Mouse (Mus musculus) stomach, embryonic 14.5 days (tissue): ENCODE data around the gene Fancf. TPM values are rescaled to one million over a fixed set of nuclear protein-coding genes. Genes with fewer than 3 reads are reported as not detected.

Source experiments
- ATAC-seq: fragments of 200-750 bp; cut with Nextera tagmentation; 2 replicates; pipeline ENCODE4 v1.8.0; 2017; ENCODE audit warnings: low read depth, moderate TSS enrichment; ENCODE audit not compliant: insufficient number of reproducible peaks, insufficient read depth, low FRiP score
- H3K27ac ChIP-seq: fragments of 300-500 bp; sonication (generic); 2 replicates; pipeline ENCODE4 v1.5.1; 2014; ENCODE audit warnings: mild to moderate bottlenecking, low read length, moderate library complexity, mixed read lengths
- H3K27me3 ChIP-seq: fragments of 300-500 bp; sonication (generic); 2 replicates; pipeline ENCODE4 v1.6.1; 2014; ENCODE audit warnings: low read length, control low read depth, mixed read lengths; ENCODE audit not compliant: control insufficient read depth, insufficient read depth
- H3K36me3 ChIP-seq: fragments of 300-500 bp; sonication (generic); 2 replicates; pipeline ENCODE4 v1.6.1; 2014; ENCODE audit warnings: mild to moderate bottlenecking, control low read depth, low read length, moderate library complexity, mixed read lengths; ENCODE audit not compliant: control insufficient read depth, insufficient read depth
- H3K4me1 ChIP-seq: fragments of 300-500 bp; sonication (generic); 2 replicates; pipeline ENCODE4 v1.6.1; 2014; ENCODE audit warnings: low read length, control low read depth, mixed read lengths; ENCODE audit not compliant: control insufficient read depth, insufficient read depth
- H3K4me2 ChIP-seq: fragments of 300-500 bp; sonication (generic); replicated peaks from 2 replicates; pipeline ENCODE4 v1.6.1; 2014; ENCODE audit warnings: low read depth, low read length, control low read depth
- H3K4me3 ChIP-seq: fragments of 300-500 bp; sonication (generic); 2 replicates; pipeline ENCODE4 v1.5.1; 2014; ENCODE audit warnings: low read depth, low read length, control low read depth
- H3K9ac ChIP-seq: fragments of 300-500 bp; sonication (generic); replicated peaks from 2 replicates; pipeline ENCODE4 v1.6.1; 2014; ENCODE audit warnings: low read depth, mild to moderate bottlenecking, control low read depth, low read length, moderate library complexity, mixed read lengths
- H3K9me3 ChIP-seq: fragments of 300-500 bp; sonication (generic); 2 replicates; pipeline ENCODE4 v1.6.1; 2016; ENCODE audit warnings: low read depth, low read length, control low read depth; ENCODE audit not compliant: control insufficient read depth
- WGBS: fragments of 180-500 bp; shearing (Covaris S2); extraction: QIAGEN DNeasy Blood & Tissue Kit; methylation state at CpG from one replicate; pipeline ENCODE4 v1.1.7; 2014; 5-methylcytosine and 5-hydroxymethylcytosine counted together
- polyA plus RNA-seq: library from polyadenylated mRNA; unstranded; fragments of >200 nt; fragmentation: Nextera tagmentation; extraction: Ambion mirVana; gene quantifications from 2 replicates; pipeline ENCODE4 v1.2.1, GENCODE M21; 2014

Gene Fancf
- polyA plus RNA-seq, 1 experiment from 2014 or later = 5.1 TPM

DNA sequence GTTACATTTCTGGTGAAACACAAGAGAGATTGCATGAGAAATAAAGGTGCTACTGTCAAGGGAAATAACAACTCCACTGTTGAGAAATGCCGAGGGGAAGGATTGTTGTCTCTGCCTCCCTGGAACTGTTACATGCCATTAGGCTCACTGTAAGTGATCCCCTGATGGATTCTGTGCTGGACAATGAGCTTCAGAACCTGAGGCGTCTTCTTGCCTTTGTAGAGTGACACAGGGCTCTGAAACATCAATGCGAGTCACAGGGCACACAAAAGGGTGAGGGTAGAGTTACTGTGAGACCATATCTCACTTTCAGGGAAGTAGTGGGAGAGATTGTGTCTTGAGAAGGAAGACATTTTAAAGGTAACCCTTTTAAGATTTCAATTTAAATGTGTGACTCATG, 23.3 kb upstream of the Fancf start:
- ATAC-seq = no peak
- no peaks in the 10 kb centered on the region for H3K9me3 ChIP-seq
- no peak overlapping the region for H3K4me2 ChIP-seq
- H3K36me3 ChIP-seq = no peaks in the 10 kb centered on the region
- H3K27ac ChIP-seq = no peak overlapping the region
- H3K27me3 ChIP-seq = no peaks in the 10 kb centered on the region
- WGBS = 64% methylated on average over 3 of the region's 3 CpGs
- H3K4me3 ChIP-seq = no peak overlapping the region
- no peaks in the 10 kb centered on the region for H3K4me1 ChIP-seq
- no peak overlapping the region for H3K9ac ChIP-seq

- H3K27me3 ChIP-seq = no peaks in the 10 kb centered on the region
- no peaks in the 10 kb centered on the region for H3K9me3 ChIP-seq
- H3K36me3 ChIP-seq = no peaks in the 10 kb centered on the region
- 80% methylated on average over 4 of the region's 4 CpGs for WGBS
- no peak overlapping the region for H3K4me3 ChIP-seq
- H3K4me2 ChIP-seq = no peak overlapping the region
- no peak for ATAC-seq
- 0 out of 2 replicates have a peak, but pooled peaks cover 4% of the 10 kb centered on the region for H3K4me1 ChIP-seq
- H3K27ac ChIP-seq = no peak overlapping the region
- H3K9ac ChIP-seq = no peak overlapping the region
Observed at GRCm38 (mm10) chr7:51880121-51880520, 18.1 kb upstream of the Fancf start.

DNA sequence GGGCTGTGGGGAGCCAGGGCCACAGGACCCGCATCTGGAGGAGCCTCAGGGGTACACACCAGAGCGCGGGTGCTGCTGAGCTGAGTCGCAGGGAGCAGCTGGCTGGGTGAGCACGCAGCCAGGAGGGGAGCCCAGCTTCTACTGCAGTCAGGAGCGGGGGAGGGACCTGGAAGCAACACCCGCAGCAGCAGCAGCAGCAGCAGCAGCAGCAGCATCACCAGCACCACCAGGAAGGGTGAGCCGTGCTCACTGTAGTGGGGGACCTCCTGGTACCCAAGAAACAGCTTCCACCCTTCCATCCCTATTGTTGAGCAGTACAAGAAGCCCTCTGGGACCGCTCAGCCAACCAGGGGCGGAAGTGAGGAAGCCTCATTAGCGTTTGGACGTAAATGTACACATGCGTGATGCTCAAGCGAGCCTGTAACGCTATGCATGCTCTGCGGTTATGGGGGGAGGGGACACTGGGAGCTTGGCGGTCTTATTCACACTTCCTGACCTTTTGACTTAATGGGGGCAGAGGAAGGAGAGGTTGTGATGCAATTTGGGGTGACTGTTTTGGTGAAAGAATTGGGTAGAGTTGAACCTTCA, 17.2 kb upstream of the Fancf start:
- Histone ChIP-seq H3K9ac (peak overlapping the region; percentile 34), H3K4me2 (peak overlapping the region; percentile 62), H3K4me1 (0 out of 2 replicates have a peak, but pooled peaks cover 4% of the 10 kb centered on the region), H3K4me3 (peak overlapping the region; percentile 48), H3K27me3 (no peaks in the 10 kb centered on the region), H3K27ac (peak overlapping the region; percentile 94), H3K9me3 (no peaks in the 10 kb centered on the region), H3K36me3 (no peaks in the 10 kb centered on the region)
- 1% methylated on average over 17 of the region's 17 CpGs for WGBS
- ATAC-seq = peak; percentile 90

DNA sequence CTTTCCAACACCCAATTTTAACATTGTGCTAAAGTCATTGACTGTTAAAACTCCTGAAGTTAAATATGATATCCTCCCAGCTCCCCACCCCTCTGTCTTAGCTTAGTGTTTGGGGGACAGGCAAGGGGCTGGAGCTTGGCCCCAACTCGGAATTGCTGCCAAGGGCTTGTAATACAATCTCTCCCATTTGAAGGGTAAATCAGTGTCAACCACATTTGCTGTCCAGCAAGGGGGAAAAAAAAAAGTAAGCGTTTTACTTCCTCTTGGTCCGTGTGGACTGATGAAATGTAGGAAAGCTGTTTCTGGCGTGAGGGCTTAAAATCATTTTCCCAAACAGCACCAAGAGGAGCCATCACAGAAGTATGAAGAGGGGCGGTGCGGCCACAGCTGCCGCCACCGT, 16.7 kb upstream of the Fancf start:
- WGBS = 2% methylated on average over 8 of the region's 8 CpGs
- H3K9ac ChIP-seq = peak overlapping the region; percentile 34
- peak; percentile 66 for ATAC-seq
- H3K4me2 ChIP-seq = peak overlapping the region; percentile 62
- no peaks in the 10 kb centered on the region for H3K9me3 ChIP-seq
- H3K27ac ChIP-seq = peak overlapping the region; percentile 94
- no peaks in the 10 kb centered on the region for H3K36me3 ChIP-seq
- H3K27me3 ChIP-seq = no peaks in the 10 kb centered on the region
- 0 out of 2 replicates have a peak, but pooled peaks cover 4% of the 10 kb centered on the region for H3K4me1 ChIP-seq
- H3K4me3 ChIP-seq = peak overlapping the region; percentile 48

DNA sequence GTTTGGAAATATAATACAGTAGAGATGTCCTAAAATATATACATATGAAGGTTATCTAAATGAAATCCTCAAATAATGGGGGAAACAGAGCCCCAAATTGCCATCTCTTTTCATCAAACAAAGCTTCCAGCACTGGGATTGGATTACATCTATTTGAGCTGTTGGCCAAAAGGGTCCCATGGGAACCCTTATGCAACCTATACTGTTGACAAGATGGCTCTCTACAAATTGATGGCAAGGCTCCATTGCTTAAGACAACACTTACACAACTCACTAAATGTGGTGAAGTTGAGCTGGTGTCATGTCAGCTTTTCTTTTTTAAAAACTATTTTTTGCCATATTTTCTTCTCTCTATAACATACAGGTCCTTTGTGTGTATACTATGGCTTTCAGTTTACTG, 14.2 kb upstream of the Fancf start:
- Histone ChIP-seq H3K27ac (no peak overlapping the region), H3K27me3 (no peaks in the 10 kb centered on the region), H3K4me3 (no peak overlapping the region), H3K4me2 (no peak overlapping the region), H3K9ac (no peak overlapping the region), H3K9me3 (no peaks in the 10 kb centered on the region), H3K4me1 (0 out of 2 replicates have a peak, but pooled peaks cover 4% of the 10 kb centered on the region), H3K36me3 (no peaks in the 10 kb centered on the region)
- no peak for ATAC-seq

- no peaks in the 10 kb centered on the region for H3K36me3 ChIP-seq
- no peaks in the 10 kb centered on the region for H3K4me1 ChIP-seq
- no peak overlapping the region for H3K4me3 ChIP-seq
- H3K27me3 ChIP-seq = no peaks in the 10 kb centered on the region
- no peak overlapping the region for H3K9ac ChIP-seq
- H3K27ac ChIP-seq = no peak overlapping the region
- ATAC-seq = no peak
- H3K9me3 ChIP-seq = no peaks in the 10 kb centered on the region
- no peak overlapping the region for H3K4me2 ChIP-seq
Observed at GRCm38 (mm10) chr7:51872597-51872996, 10.5 kb upstream of the Fancf start.

- Histone ChIP-seq H3K27me3 (no peaks in the 10 kb centered on the region), H3K9me3 (no peaks in the 10 kb centered on the region), H3K4me3 (no peak overlapping the region), H3K9ac (no peak overlapping the region), H3K4me1 (no peaks in the 10 kb centered on the region), H3K27ac (no peak overlapping the region), H3K4me2 (no peak overlapping the region), H3K36me3 (no peaks in the 10 kb centered on the region)
- 85% methylated on average over 1 of the region's 1 CpGs for WGBS
- no peak for ATAC-seq
Observed at GRCm38 (mm10) chr7:51872041-51872440, 10.0 kb upstream of the Fancf start.

GRCm38 (mm10) chr7:51867983-51868382, 5.9 kb upstream of the Fancf start:
- Histone ChIP-seq H3K4me1 (no peaks in the 10 kb centered on the region), H3K27me3 (no peaks in the 10 kb centered on the region), H3K27ac (no peak overlapping the region), H3K36me3 (no peaks in the 10 kb centered on the region), H3K9ac (no peak overlapping the region), H3K4me2 (no peak overlapping the region), H3K4me3 (no peak overlapping the region), H3K9me3 (no peaks in the 10 kb centered on the region)
- 81% methylated on average over 1 of the region's 1 CpGs for WGBS
- ATAC-seq = no peak

DNA sequence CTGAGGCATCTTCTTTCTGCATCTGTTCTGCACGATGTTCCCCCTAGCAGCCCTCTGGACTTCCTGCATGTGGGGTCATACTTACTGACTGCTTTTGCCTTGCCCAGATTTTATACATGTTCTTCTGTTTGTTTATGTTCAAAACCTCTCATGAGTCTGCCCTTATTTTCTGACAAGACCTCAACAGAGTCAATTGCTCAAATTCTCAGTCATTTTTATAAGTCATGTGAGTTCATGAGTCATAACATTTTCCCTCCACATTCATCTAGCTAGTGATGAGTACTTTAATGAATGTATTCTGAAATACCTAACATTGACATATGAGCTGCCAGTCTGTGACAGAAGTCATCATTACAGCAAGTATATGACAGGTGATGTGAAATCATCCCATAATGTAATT, 3.3 kb upstream of the Fancf start:
- H3K4me1 ChIP-seq = peaks cover 8% of the 10 kb centered on the region
- H3K4me3 ChIP-seq = no peak overlapping the region
- no peaks in the 10 kb centered on the region for H3K36me3 ChIP-seq
- no peaks in the 10 kb centered on the region for H3K27me3 ChIP-seq
- no peak for ATAC-seq
- no peak overlapping the region for H3K9ac ChIP-seq
- WGBS = 64% methylated on average over 1 of the region's 1 CpGs
- H3K27ac ChIP-seq = no peak overlapping the region
- no peaks in the 10 kb centered on the region for H3K9me3 ChIP-seq
- no peak overlapping the region for H3K4me2 ChIP-seq
